Mouse (Mus musculus) thymus, adult 2 months (tissue): Measurements from ENCODE around the gene Shox2. TPM values are rescaled to one million over a fixed set of nuclear protein-coding genes. Genes with fewer than 3 reads are reported as not detected.

Source experiments
- DNase-seq: peaks from one replicate; pipeline ENCODE4 v3.0.0; 2021
- H3K27ac ChIP-seq: fragments of 200-500 bp; 2 replicates; pipeline ENCODE4 v1.5.1; 2012; ENCODE audit warnings: low read length, control low read depth; ENCODE audit not compliant: control insufficient read depth, insufficient read depth
- H3K27me3 ChIP-seq: fragments of 200-500 bp; 2 replicates; pipeline ENCODE4 v1.6.1; 2012; ENCODE audit warnings: mild to moderate bottlenecking, low read length, moderate library complexity, mixed read lengths; ENCODE audit not compliant: control insufficient read depth, insufficient read depth
- H3K36me3 ChIP-seq: fragments of 200-500 bp; 2 replicates; pipeline ENCODE4 v1.6.1; 2012; ENCODE audit warnings: mild to moderate bottlenecking, low read length, moderate library complexity; ENCODE audit not compliant: control insufficient read depth, insufficient read depth
- H3K4me1 ChIP-seq: fragments of 200-500 bp; replicated peaks from 2 replicates; pipeline ENCODE4 v1.6.1; 2012; ENCODE audit warnings: low read length; ENCODE audit not compliant: control insufficient read depth, insufficient read depth
- H3K4me3 ChIP-seq: fragments of 200-500 bp; 2 replicates; pipeline ENCODE4 v1.5.1; 2012; ENCODE audit warnings: mild to moderate bottlenecking, low read length, control low read depth, moderate library complexity; ENCODE audit not compliant: control insufficient read depth, insufficient read depth
- CTCF ChIP-seq: fragments of 200-500 bp; IDR thresholded peaks from 2 replicates; pipeline ENCODE4 v1.5.1; 2012; ENCODE audit warnings: mild to moderate bottlenecking, control low read depth, low read length, moderate library complexity, borderline replicate concordance; ENCODE audit not compliant: control insufficient read depth, poor library complexity, insufficient read depth; ENCODE audit errors: extremely low read depth
- POLR2A ChIP-seq: fragments of 200-500 bp; IDR thresholded peaks from 2 replicates; pipeline ENCODE4 v1.6.1; 2012; ENCODE audit warnings: mild to moderate bottlenecking, low read length, control low read depth, moderate library complexity; ENCODE audit not compliant: control insufficient read depth, poor library complexity, insufficient read depth; ENCODE audit errors: extremely low read depth
- WGBS: fragments of 180-500 bp; shearing (Covaris S2); methylation state at CpG from one replicate; pipeline ENCODE4 v1.1.7; 2018; 5-methylcytosine and 5-hydroxymethylcytosine counted together
- polyA plus RNA-seq: library from polyadenylated mRNA; depleted of rRNA; stranded (reverse); fragments of >200 nt; gene quantifications from 2 replicates; pipeline ENCODE4 v1.2.3, GENCODE M21; 2012

Gene Shox2
- polyA plus RNA-seq, 1 experiment, result 0.47 TPM

DNA sequence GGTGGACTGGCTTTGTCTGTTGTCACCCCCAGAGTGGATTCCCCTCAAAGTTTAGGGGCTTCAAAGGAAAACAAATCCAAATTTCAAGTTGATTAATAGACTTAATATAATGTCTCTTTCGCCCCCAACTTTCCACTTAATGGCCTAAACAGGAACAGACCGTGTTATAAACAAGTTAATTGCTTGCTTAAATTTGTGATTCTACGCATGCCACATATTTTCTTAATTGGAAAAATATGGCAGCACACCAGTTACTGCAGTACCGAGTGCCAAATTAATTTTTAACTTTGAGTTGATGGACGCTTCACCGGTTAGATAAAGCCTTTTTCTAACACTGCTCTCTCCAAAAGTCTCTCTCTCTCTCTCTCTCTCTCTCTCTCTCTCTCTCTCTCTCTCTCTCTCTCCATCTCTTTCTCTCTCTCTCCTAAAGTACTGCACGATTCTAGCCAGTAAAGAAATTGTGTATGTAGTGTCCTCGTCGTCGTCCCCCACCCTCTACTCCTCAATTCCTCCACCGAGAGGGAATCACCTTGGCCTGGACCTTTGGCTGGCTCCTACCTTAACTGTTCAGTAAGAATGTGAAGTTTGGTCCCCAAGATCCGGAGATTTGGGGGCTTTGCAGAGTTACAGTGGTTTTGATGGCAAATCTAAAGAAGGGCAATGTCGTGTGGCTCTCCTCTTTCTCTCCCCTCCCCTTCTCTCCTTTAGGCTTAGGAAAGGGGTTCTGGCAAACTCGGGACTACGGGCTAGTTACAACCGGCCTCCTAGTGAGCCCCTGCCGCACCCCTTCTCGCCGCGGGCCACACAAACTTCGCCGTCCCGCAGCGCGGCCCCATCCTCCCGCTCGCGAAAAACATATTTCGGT lies 1.2 kb downstream of the Shox2 start:
- peaks cover 29% of the 10 kb centered on the region for H3K27me3 ChIP-seq
- 10% methylated on average over 29 of the region's 29 CpGs for WGBS
- no peak for DNase-seq

DNA sequence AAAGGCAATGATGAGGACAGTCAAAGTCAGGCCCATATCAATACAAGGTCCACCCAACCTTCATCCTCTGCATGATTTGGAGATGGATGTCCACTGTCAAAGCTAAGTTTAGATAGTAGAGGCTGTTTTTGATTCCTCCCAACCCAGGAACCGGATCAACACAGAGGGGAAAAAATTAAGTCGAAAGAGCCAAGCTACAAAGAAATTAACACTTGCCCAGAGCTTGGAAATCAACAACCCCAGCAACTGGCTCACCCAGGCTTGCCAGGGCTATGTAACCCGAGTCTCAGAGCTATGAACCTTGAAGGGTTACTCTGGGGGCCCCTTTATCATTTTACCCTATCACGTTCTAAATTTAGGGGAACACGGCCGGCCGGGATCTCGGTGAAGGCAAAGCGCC lies 2.1 kb downstream of the Shox2 start:
- H3K36me3 ChIP-seq, result no peaks in the 10 kb centered on the region
- TF ChIP-seq POLR2A, result no peak
- no peak for TF ChIP-seq CTCF
- peaks cover 31% of the 10 kb centered on the region for H3K27me3 ChIP-seq
- H3K4me3 ChIP-seq, result no peak overlapping the region
- DNase-seq, result no peak
- H3K27ac ChIP-seq, result no peak overlapping the region
- H3K4me1 ChIP-seq, result peaks cover 19% of the 10 kb centered on the region
- WGBS, result 10% methylated on average over 9 of the region's 9 CpGs

More for the DNA sequence above, 1.2 kb downstream of the Shox2 start:
- H3K4me3 ChIP-seq, result peak overlapping the region; percentile 27; the same call in 1 of the 2 replicates
- peaks cover 19% of the 10 kb centered on the region for H3K4me1 ChIP-seq
- no peak overlapping the region for H3K27ac ChIP-seq
- TF ChIP-seq POLR2A (no peak), CTCF (no peak)
- H3K36me3 ChIP-seq, result no peaks in the 10 kb centered on the region

DNA sequence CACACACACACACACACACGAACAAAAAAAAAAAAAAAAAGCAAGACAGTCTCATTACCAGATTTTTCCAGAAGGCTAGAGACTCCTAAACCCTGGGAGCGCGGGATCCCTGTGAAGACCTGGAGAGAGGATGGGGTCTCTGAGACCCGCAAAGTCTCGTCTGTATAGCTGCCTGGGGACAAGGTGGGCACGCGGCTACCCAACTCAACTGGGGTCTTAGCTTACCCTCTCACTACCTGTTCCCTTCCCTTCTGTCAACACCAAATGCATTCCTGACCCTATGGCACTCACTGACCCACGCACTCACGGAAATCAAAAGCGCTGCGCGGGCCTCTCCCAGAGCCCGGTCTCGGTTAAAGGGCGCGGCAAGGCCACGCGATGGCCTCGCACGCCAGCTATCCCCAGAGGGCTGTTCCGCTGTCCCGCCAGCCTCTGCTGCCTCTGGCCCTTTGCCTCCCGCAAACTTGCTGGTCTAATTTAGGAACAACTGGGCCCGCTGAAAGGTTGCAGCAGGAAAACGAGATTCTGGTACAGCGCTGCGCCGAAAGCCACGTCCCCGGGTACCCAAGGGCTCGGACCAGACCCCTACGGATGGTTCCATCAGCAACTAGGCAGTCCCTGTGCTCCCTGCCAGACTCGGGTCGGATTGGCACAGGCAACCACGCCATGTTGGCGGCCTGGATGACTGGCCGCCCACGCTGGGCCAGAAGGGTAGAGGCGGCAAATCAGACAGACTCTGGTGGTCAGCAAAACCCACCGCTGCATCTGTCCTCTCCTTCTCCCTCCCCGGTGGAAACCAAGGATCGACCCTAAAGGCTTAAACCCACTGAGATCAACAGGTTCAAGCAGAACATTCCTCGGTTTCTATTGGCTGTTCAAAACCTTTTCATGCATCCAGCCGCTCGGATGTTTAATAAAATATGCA lies 2.9 kb downstream of the Shox2 start:
- WGBS, result 8% methylated on average over 45 of the region's 45 CpGs
- TF ChIP-seq POLR2A (no peak), CTCF (no peak)
- Histone ChIP-seq H3K4me1 (peaks cover 19% of the 10 kb centered on the region), H3K27me3 (peaks cover 33% of the 10 kb centered on the region), H3K36me3 (no peaks in the 10 kb centered on the region), H3K27ac (no peak overlapping the region), H3K4me3 (no peak overlapping the region)
- DNase-seq, result no peak

DNA sequence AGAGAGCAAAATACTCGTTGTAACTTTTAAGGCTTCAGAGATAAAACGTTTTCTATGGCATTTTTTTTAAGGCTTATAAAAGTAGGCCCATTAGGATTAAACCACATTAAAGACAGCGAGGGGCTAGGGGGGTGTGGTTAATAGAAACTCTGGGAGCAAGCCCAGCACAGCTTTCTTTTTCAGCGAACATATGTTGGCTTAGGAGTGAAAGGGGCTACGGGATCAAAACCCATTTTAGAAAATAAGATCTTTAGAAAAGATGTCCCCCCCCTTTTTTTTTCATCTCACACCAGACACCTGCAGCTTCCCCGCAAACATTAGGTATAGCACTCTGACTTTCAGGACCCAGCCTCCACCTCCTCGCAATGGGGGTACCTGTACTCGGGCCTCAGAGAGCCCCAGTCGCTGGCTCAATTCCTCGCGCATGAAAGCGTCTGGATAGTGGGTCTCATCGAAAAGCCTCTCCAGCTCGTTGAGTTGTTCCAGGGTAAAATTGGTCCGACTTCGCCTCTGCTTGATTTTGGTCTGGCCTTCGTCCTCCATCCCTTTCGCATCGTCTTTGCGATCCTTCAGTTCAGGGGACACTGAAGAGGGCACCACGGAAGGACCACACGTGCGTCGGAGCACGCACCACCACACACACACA lies 3.6 kb downstream of the Shox2 start:
- no peak overlapping the region for H3K27ac ChIP-seq
- TF ChIP-seq POLR2A, result no peak
- no peak for TF ChIP-seq CTCF
- no peak for DNase-seq
- H3K36me3 ChIP-seq, result no peaks in the 10 kb centered on the region
- peaks cover 33% of the 10 kb centered on the region for H3K27me3 ChIP-seq
- WGBS, result 8% methylated on average over 25 of the region's 25 CpGs
- peaks cover 25% of the 10 kb centered on the region for H3K4me1 ChIP-seq
- H3K4me3 ChIP-seq, result no peak overlapping the region

DNA sequence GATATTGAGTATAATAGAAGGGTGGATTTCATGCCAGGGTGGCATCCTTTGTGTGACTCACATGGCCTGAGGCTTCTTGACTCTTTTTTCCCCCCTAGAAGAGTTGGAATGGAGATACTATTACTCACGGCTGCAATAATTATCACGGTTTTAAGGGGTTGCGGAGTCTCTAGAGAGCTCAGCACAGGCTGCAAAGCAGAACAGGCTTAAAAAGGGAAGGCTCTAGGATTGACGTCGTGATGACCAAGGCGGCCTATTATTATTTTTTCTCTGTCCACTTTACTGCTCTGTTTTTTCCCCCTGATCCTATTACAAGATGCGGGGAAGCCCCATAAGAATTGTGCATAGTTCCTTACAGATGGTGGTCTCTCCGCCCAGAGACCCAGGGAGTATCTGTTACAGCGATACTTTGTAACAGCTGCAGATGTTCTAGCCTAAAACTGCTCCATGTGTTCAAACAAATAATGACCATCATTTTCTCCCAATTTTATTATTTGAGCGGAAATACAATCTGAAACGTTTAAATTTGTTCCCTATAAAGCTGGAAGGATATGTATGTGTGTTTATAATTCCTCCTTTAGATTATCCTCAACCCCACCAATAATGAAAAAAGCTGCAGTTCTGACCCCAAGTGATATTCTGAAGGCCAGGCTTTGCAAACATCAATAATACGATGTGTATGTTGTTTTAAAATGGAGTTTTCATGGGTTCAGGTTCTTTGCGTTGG lies 4.5 kb downstream of the Shox2 start:
- H3K4me3 ChIP-seq, result no peak overlapping the region
- H3K36me3 ChIP-seq, result no peaks in the 10 kb centered on the region
- peaks cover 21% of the 10 kb centered on the region for H3K4me1 ChIP-seq
- peaks cover 29% of the 10 kb centered on the region for H3K27me3 ChIP-seq
- DNase-seq, result no peak
- H3K27ac ChIP-seq, result no peak overlapping the region
- WGBS, result 15% methylated on average over 13 of the region's 13 CpGs
- TF ChIP-seq CTCF (no peak), POLR2A (no peak)
